Comparison of ENCODE assay signal across 1 mouse cellular context in the genomic region with DNA sequence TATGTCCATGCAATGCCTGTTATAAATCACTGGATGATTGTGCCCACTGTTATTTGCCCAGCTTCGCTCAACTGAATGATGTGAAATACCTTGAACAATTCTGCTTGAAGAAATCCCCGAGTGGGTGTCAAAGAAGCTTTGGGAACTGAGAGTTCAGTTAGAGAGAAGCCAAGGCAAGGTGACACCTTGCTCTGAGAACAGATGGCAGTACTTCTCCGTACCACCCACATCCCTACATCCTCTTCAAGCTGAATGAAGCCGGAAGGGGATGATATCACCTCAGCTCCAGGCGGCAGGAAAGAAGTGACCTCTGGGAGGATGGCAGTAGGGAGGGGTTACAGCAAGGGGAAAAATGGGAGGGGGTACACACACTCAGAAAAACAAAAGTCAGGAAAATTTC.
TF ChIP-seq lines count a peak whose summit lies in the region.

No protein-coding gene starts in this region.

TF ChIP-seq in CH12.LX, 34 proteins besides CTCF, POLR2A, EP300 and RAD21 (continued from another document):
- TF ChIP-seq SIN3A (IDR thresholded peaks at IDR 0.05; ENCODE audit: low read length) (0 out of 2 replicates have a peak, but pooled peaks have one; percentile 19), ZKSCAN1 (IDR thresholded peaks at IDR 0.05; ENCODE audit: borderline replicate concordance, low read depth, low read length) (no peak), MAZ (IDR thresholded peaks at IDR 0.05; ENCODE audit: low read depth, low read length) (no peak), ELF1 (IDR thresholded peaks at IDR 0.05; ENCODE audit: low read depth, low read length) (no peak), JUN (IDR thresholded peaks at IDR 0.05; ENCODE audit: insufficient read depth, low read depth, low read length) (no peak), MXI1 (IDR thresholded peaks at IDR 0.05; ENCODE audit: low read depth, low read length) (0 out of 2 replicates have a peak, but pooled peaks have one; percentile 6), E2F4 (IDR thresholded peaks at IDR 0.05; ENCODE audit: insufficient replicate concordance, low read depth, low read length) (no peak)
